Mouse (Mus musculus): ENCODE measurements around the gene Uty. TPM values are rescaled to one million over a fixed set of nuclear protein-coding genes. Genes with fewer than 3 reads are reported as not detected.

Uty gene
- polyA plus RNA-seq, 1 experiment from 2014 or later, result 15.8 TPM

GRCm38 (mm10) chrY:1178476-1178875, 67.1 kb downstream of the Uty start:
- ATAC-seq (ENCODE audit: insufficient number of reproducible peaks, low FRiP score, low TSS enrichment, low read depth) (no peak), DNase-seq (ENCODE audit: low spot score) (no peak)
- Histone ChIP-seq H3K4me1 (ENCODE audit: control insufficient read depth, insufficient read depth, low read length) (no peaks in the 10 kb centered on the region), H3K9me3 (ENCODE audit: control insufficient read depth, low read length) (no peaks in the 10 kb centered on the region), H3K27ac (replicated peaks; ENCODE audit: low read depth, low read length) (no peak overlapping the region), H3K9ac (ENCODE audit: low read length) (no peak overlapping the region), H3K36me3 (ENCODE audit: control insufficient read depth, insufficient read depth, low read length) (no peaks in the 10 kb centered on the region), H3K27me3 (ENCODE audit: control insufficient read depth, insufficient read depth, low read length) (no peaks in the 10 kb centered on the region), H3K4me3 (ENCODE audit: low read depth, low read length) (no peak overlapping the region), H3K4me2 (ENCODE audit: low read depth, severe bottlenecking) (no peak overlapping the region)
- no CpG with 5 or more reads among the region's 1 CpGs for WGBS

- Histone ChIP-seq H3K4me1 (ENCODE audit: control insufficient read depth, insufficient read depth, low read length) (no peaks in the 10 kb centered on the region), H3K9me3 (ENCODE audit: control insufficient read depth, low read length) (no peaks in the 10 kb centered on the region), H3K9ac (ENCODE audit: low read length) (no peak overlapping the region), H3K36me3 (ENCODE audit: control insufficient read depth, insufficient read depth, low read length) (no peaks in the 10 kb centered on the region), H3K27me3 (ENCODE audit: control insufficient read depth, insufficient read depth, low read length) (no peaks in the 10 kb centered on the region), H3K27ac (replicated peaks; ENCODE audit: low read depth, low read length) (no peak overlapping the region), H3K4me2 (ENCODE audit: low read depth, severe bottlenecking) (no peak overlapping the region), H3K4me3 (ENCODE audit: low read depth, low read length) (no peak overlapping the region)
- ATAC-seq (ENCODE audit: insufficient number of reproducible peaks, low FRiP score, low TSS enrichment, low read depth), result no peak
- DNase-seq (ENCODE audit: low spot score), result no peak
Observed at GRCm38 (mm10) chrY:1163054-1163453, 82.5 kb downstream of the Uty start.

- no peak overlapping the region for H3K27ac ChIP-seq (replicated peaks; ENCODE audit: low read depth, low read length)
Observed at GRCm38 (mm10) chrY:1116153-1116552, 129.4 kb downstream of the Uty start.

GRCm38 (mm10) chrY:1114016-1114415, 131.5 kb downstream of the Uty start:
- H3K4me3 ChIP-seq (ENCODE audit: low read depth, low read length), result no peak overlapping the region
- 54% methylated on average over 2 of the region's 2 CpGs for WGBS
- H3K9me3 ChIP-seq (ENCODE audit: control insufficient read depth, low read length), result no peaks in the 10 kb centered on the region
- H3K27me3 ChIP-seq (ENCODE audit: control insufficient read depth, insufficient read depth, low read length), result no peaks in the 10 kb centered on the region
- no peak overlapping the region for H3K4me2 ChIP-seq (ENCODE audit: low read depth, severe bottlenecking)
- no peaks in the 10 kb centered on the region for H3K4me1 ChIP-seq (ENCODE audit: control insufficient read depth, insufficient read depth, low read length)
- H3K9ac ChIP-seq (ENCODE audit: low read length), result no peak overlapping the region
- no peak overlapping the region for H3K27ac ChIP-seq (replicated peaks; ENCODE audit: low read depth, low read length)
- H3K36me3 ChIP-seq (ENCODE audit: control insufficient read depth, insufficient read depth, low read length), result no peaks in the 10 kb centered on the region
- no peak for DNase-seq (ENCODE audit: low spot score)
- no peak for ATAC-seq (ENCODE audit: insufficient number of reproducible peaks, low FRiP score, low TSS enrichment, low read depth)

More at GRCm38 (mm10) chrY:1116153-1116552, 129.4 kb downstream of the Uty start:
- 84% methylated on average over 4 of the region's 5 CpGs for WGBS
- Histone ChIP-seq H3K36me3 (ENCODE audit: control insufficient read depth, insufficient read depth, low read length) (no peaks in the 10 kb centered on the region), H3K4me3 (ENCODE audit: low read depth, low read length) (no peak overlapping the region), H3K9me3 (ENCODE audit: control insufficient read depth, low read length) (no peaks in the 10 kb centered on the region), H3K9ac (ENCODE audit: low read length) (no peak overlapping the region), H3K27me3 (ENCODE audit: control insufficient read depth, insufficient read depth, low read length) (no peaks in the 10 kb centered on the region), H3K4me1 (ENCODE audit: control insufficient read depth, insufficient read depth, low read length) (no peaks in the 10 kb centered on the region), H3K4me2 (ENCODE audit: low read depth, severe bottlenecking) (no peak overlapping the region)
- DNase-seq (ENCODE audit: low spot score) (no peak), ATAC-seq (ENCODE audit: insufficient number of reproducible peaks, low FRiP score, low TSS enrichment, low read depth) (no peak)

Other genes with a start within 250 kb of the Uty start
- 28.7 and 31.3 TPM in 2 replicates for gene Eif2s3y, start 235.2 kb downstream of the Uty start, polyA plus RNA-seq (2014; fragmentation: Nextera tagmentation; extraction: Ambion mirVana)
- gene Ddx3y, start 40.9 kb upstream of the Uty start, polyA plus RNA-seq (2014; fragmentation: Nextera tagmentation; extraction: Ambion mirVana), result 21.9 and 24.9 TPM in 2 replicates
- not detected in 2 replicates for gene Usp9y, start 214.0 kb upstream of the Uty start, polyA plus RNA-seq (2014; fragmentation: Nextera tagmentation; extraction: Ambion mirVana)

Data from limb, embryonic 11.5 days (tissue).